Mouse (Mus musculus) mature B cell (primary cell): ENCODE results near the gene Plxdc1.

Source experiments
- in situ Hi-C: fragments of 300-500 bp; cut with MboI; formaldehyde crosslinking; loops from 2 replicates; pipeline ENCODE4 v1.14.3; 2019

Gene Plxdc1

DNA sequence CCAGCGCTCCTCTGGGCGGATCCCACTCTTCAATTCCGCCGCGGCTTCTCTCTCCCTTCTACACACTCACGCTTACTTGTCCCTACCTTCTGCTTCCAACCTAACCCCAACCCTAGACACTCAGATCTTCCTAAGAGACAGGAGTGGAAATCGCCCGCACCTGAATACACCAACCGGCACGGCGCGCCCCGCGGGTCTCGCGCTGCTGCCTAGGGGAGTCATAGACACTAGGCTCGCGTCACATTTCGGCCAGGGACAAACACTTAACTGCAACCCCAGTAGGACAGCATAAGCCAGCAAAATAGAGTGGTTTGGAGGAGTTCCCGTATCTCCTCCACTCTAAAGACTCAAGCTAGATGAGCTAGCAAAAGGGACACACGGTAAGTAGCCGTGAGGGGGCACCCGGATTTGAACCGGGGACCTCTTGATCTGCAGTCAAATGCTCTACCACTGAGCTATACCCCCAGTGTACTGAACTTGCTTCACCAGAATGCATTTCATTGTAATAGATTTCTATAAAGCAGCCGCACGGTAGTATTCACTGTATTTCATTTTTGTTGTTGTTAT is 2.4 kb upstream of the Plxdc1 start:
- in situ Hi-C loops = loop anchor here (5.0 kb wide), 1 partner anchor 191 kb away; the partner anchor contains the start of gene Lasp1

GRCm38 (mm10) chr11:97987551-97988526 is 1.6 kb upstream of the Plxdc1 start:
- in situ Hi-C loops = loop anchor here (5.0 kb wide), 1 partner anchor 191 kb away; the partner anchor contains the start of gene Lasp1

- in situ Hi-C loops = loop anchor here (5.0 kb wide), 1 partner anchor 190 kb away; the partner anchor contains the start of gene Lasp1
Observed at GRCm38 (mm10) chr11:97986738-97987465, 658 bp upstream of the Plxdc1 start.

DNA sequence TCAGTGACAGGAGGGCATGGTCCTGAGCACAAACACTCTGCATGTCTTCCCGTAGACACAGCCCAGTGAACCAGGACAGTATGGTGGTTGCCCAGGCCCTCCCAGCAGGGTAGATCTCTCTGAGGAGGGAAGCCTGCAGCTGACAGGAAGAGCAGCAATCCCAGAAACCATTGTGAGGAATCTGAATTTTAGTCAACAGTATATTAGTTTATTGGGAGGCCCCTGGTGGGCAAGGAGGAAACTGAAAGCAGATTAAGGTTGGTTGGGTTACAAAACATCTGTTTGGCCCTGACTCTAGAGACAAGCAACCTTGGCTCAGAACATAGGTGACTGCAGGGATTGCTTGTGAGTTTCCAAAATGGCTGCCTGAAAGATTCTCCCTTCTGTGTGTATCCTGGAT is 2.3 kb downstream of the Plxdc1 start:
- in situ Hi-C loops = no loop called here

DNA sequence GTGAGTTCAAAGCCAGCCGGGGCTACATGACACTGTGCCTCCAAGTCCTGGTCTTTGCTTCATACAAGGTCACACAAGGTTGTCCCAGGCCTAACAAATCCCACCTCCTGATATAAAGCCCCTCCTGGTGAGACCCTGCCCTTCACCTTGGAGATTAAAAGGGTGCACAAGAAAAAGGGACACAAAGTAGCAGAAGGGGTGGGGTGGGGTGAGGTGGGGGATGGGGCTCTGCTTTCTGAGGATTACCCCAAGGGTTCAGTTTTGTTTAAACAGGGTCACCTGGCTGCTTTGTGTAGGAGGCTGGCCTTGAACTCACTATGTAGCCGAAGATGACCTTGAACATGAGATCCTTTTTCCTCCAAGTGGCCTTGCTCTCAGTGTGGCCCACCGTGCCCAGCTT is 2.7 kb downstream of the Plxdc1 start:
- in situ Hi-C loops = no loop called here

- in situ Hi-C loops = no loop called here
Observed at GRCm38 (mm10) chr11:97982721-97983120, 3.5 kb downstream of the Plxdc1 start.

DNA sequence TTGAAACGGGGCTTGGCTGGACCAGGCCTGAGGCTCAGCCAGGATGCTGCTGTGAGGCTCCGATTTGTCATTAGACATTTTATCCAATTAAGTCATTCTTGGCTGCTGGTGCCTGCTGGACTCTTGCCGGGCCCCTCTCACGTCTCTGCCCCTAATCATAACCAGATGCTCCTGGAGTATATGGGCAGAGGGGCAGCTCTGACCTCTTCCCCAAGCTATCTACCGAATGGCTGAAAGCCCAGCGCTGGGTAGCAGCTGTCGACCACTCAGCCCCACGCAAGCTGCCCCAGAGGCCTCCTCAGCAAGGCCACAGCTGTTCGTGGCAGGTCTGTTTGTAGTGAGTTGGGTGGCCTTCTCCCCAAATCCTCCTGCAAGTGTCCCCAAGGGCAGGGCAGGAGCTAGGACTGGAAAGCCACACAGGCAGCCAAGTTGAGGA is 5.7 kb downstream of the Plxdc1 start:
- in situ Hi-C loops = no loop called here

GRCm38 (mm10) chr11:97979824-97980495 is 6.3 kb downstream of the Plxdc1 start:
- in situ Hi-C loops = no loop called here

DNA sequence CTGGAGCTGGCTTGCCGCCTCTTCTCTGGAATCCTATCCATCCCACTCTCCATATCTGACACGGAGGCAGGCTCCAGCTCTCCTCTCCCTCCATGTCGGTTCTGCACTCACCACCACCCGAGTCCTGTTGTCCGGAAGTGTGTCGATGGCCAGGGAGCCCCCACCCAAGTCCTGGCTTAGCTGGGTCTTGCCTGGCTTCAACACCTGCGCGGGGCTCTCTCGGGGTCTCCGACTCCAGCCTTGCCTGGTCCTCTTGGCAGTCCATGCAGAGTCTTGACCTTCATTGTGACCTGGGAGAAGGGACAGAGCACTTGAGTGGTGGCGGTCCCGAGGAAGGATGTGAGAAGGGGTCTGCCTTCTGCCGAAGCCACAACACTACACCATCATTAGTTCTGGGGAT is 7.9 kb downstream of the Plxdc1 start:
- in situ Hi-C loops = no loop called here

DNA sequence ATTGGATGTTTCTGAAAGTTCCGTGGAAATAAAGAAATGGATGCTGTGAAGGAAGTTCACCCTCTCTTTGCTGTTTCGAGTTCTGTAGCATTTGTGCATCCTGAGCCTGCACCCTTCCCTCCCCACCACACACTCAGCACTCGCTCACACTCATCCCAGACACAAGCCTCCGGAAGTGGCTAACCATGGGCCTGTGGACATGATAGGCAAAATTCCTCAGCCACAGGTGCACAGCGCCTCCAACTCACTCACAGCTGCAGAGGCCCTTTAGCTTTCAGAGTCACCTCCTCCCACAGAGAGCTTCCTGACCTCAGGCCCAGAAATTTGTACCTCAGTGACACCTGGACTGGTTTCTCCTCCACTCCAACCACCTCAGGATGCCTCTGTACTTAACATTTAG is 8.4 kb downstream of the Plxdc1 start:
- in situ Hi-C loops = no loop called here

DNA sequence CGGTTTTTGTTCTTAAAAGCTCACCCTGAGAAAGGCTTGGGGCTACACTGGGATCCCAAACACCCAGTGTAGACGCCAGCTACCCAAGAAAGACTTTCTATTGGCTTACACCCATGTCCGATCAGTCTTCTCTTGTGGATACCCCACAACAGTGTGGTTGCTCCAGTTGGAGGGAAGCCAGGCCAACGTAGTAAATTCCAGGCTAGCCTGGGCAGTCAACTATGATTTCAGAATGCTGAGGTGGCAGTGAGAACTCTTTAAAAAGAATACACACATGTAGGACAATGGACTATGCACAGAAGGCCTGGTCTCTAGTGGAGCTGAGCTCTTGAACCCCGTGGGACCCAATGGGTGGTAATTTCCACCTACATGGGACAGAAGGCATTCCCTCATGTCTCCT is 11.5 kb downstream of the Plxdc1 start:
- in situ Hi-C loops = no loop called here

DNA sequence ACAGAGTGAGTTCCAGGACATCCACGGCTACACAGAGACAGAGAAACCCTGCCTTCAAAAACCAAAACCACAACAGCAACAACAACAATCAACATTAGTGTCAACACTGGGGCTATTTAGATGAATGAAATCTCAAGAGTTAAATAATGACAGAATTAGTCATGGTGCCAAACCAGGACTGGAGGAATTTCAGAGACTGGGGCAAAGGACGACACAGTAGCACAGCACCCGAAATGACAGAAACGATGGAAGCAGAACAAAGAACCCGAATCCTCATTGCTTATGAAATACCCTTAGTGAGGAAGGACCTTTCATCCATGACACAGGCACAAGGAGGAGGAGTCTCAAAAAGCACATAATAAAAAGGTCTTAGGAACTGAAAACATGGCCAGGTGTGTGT is 12.1 kb downstream of the Plxdc1 start:
- in situ Hi-C loops = no loop called here

- in situ Hi-C loops = no loop called here
Observed at GRCm38 (mm10) chr11:97972434-97972833, 13.8 kb downstream of the Plxdc1 start.

DNA sequence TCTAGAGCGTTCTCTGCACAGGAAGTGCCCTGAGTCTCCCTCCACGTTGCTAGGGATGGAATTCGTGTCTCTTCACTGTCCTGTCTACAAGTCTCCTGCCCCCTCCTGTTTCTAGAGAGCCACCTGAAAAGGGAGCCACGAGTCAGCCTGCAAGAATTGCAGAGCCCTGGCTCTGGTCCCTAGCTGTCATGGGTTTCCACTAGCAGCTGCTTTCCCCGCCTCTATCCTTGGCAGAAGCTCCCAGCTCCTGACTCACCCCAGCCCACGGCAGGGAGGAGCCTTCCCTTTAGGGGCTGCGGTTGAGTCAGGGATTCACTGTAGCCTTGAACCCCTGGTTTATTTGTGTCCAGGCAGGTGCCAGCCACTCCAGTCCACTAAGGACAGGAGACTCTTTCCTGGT is 15.0 kb downstream of the Plxdc1 start:
- in situ Hi-C loops = no loop called here

DNA sequence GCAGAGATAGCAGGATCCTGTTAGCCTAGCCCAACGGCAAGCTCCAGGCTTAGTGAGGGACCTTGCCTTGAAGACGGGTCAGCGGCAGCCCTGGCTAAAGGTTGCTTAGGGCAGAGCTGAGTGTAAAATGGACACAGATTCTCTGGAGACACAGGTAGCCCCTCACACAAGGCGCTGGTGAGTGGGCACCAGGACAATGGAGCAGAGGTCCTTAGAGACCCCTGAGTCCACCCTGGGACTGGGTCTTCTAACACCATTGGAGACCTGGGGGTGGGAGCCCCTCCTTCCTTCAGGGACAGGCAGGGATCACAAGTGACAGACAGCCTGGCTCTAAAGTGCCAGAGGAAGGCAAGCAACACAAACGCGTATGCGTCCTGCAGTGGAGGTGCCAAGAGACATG is 15.5 kb downstream of the Plxdc1 start:
- in situ Hi-C loops = no loop called here

- in situ Hi-C loops = no loop called here
Observed at GRCm38 (mm10) chr11:97968385-97968784, 17.9 kb downstream of the Plxdc1 start.

- in situ Hi-C loops = no loop called here
Observed at GRCm38 (mm10) chr11:97967114-97967513, 19.1 kb downstream of the Plxdc1 start.

DNA sequence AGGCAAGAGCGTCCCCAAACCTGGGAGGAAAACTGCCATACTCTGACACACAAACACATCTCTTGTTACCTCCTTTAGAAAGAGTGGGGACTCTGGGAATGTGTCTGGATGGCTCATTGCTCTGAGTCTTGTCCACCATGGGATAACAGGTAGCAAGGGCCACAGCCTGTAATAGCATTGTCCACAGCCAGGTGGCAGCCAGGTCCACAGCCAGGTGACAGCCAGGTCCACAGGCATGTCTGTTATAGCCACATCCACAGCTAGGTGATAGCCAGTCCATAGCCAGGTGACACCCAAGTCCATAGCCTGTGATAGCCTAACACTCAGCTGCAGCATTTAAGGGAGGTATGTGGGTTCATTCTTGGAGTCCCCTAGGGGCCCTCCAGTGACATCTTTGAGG is 25.3 kb downstream of the Plxdc1 start:
- in situ Hi-C loops = no loop called here

GRCm38 (mm10) chr11:97959300-97959680 is 27.0 kb downstream of the Plxdc1 start:
- in situ Hi-C loops = no loop called here

DNA sequence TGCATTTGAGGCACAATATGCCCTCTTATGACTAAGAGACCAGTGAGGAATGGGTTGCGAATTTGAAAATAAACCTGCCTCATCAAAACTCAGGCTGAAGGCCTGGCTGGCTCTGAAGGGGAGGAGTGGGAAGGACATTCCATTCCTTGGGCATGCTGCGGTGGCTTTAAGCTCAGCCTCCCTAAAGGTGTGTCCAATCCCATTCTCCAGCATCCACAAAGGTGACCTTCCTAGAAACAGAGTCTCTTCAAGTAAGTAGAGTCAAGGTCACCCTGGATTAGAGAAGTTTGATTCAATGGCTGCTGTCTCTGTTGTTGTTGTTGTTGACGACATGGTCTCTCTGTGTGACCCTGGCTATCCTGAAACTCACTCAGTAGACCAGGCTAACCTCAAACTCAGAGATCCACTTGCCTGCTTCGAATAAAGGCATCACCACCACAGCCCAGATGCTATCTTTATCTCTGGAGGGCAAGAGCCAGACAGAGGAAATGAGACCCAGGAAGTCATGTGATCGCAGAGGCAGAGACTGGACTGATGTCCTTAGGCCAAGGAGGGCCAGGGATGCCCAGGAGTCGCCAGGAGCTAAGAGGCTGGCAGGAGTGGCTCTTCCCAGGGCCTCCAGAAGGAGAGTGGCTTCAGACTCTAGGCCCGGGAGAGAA is 27.5 kb downstream of the Plxdc1 start:
- in situ Hi-C loops = no loop called here

DNA sequence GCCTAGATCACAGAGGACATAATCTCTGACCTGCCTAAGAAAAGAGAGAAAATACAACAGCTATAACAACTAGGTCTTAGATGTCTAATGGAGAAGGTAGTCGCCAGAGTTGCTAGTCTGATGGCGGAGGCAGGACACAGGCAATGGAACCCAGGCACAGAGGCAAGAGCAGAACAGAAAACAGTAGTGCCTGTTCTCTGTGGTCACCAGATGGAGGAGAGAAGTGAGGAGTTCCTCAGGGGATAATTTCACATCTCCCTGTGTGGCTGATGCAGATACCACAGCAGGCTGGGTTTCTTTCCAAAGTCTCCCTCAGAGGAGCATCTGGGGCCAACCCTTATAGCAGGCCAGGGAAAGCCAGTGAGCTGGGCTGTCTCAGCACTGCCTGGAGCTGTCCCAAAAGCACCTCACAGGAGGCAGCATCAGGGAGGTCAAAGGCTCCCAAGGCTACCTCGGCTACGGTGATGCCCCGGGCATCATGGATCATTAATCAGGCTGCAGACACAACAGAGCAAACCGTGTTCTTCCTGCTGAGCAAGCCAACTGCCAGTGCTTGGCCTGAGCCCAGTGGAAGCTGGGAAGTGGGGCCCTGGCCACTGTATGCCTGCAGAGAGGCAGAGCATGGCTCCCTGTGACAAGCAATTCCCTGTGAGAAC is 29.2 kb downstream of the Plxdc1 start:
- in situ Hi-C loops = no loop called here
